Mouse (Mus musculus) ES-Bruce4 (cell line): ENCODE results near the gene Amdhd1.
A peak's percentile ranks its signal among the peaks of the same experiment; 100 is the strongest.

Experiments used
- CTCF ChIP-seq: IDR thresholded peaks from one replicate; pipeline ENCODE4 v1.8.1; 2011; ENCODE audit warnings: low read depth, low read length
- POLR2A ChIP-seq: IDR thresholded peaks from one replicate; pipeline ENCODE4 v1.8.1; 2011; ENCODE audit warnings: low read length; ENCODE audit not compliant: insufficient read depth

- TF ChIP-seq POLR2A (no peak), CTCF (peak; percentile 94)
Observed at GRCm38 (mm10) chr10:93548991-93549390, 9.2 kb upstream of the Amdhd1 start.
